Mouse (Mus musculus) induced T-regulatory cell, adult 2 months (primary cell): ENCODE measurements at regions not wholly inside any gene's neighbourhood (a gene's known extent, or its start where the extent isn't known, plus 50 kb on each side); places are given as distances from the start of the nearest gene placed in this dataset.
A peak's percentile ranks its signal among the peaks of the same experiment; 100 is the strongest.

Experiments
- DNase-seq: peaks from one replicate; pipeline ENCODE4 v3.0.0-alpha.2; 2012; ENCODE audit warnings: low read depth

GRCm38 (mm10) chr11:31783506-31784063 lies 88.4 kb upstream of the Cpeb4 start:
- DNase-seq, result no peak

- DNase-seq, result no peak
Measured at GRCm38 (mm10) chr11:31784332-31784901, 87.6 kb upstream of the Cpeb4 start.

DNA sequence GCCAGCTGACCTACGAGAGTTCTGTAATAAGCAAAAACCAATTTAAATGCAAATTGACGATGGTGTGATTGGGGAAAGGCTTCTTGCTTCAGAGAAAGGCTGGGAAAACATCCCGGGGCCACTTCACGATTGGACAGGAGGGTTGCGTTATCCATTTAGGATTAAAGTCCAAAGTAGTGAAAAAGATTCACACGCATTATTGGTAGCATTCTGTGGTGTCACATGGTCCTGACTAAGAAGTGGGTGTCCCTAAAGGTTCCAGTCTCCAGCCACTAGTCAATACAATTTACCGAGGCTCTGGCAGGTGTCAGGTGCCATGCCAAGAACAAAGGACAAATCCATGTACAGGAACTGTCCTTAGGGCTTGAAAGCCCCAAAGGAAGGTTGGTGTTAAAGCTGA lies 86.9 kb upstream of the Cpeb4 start:
- no peak for DNase-seq

GRCm38 (mm10) chr11:31787376-31787775 lies 84.6 kb upstream of the Cpeb4 start:
- no peak for DNase-seq

GRCm38 (mm10) chr11:31787917-31788703 lies 83.9 kb upstream of the Cpeb4 start:
- DNase-seq, result no peak

GRCm38 (mm10) chr11:31789967-31790366 lies 82.0 kb upstream of the Cpeb4 start:
- no peak for DNase-seq

DNA sequence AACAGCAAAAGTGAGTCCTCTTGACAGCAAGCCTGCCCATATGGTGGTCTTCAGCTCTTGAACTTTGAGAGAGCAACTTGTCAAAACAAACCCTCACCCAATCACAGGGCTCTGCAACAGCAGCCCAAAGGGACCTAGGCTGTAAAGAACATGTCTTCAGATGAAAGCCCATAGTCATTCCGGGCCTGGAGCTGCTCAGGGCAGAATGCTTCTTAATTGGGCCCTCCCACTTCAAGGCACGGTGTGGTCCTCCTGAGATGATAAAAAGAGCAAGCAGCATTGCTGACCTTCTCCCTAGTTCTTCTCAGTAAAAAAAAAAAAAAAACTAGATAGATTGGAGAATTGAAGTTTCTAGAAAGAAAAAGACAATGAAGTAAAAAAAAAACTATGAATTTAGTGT lies 80.7 kb upstream of the Cpeb4 start:
- DNase-seq, result no peak

DNA sequence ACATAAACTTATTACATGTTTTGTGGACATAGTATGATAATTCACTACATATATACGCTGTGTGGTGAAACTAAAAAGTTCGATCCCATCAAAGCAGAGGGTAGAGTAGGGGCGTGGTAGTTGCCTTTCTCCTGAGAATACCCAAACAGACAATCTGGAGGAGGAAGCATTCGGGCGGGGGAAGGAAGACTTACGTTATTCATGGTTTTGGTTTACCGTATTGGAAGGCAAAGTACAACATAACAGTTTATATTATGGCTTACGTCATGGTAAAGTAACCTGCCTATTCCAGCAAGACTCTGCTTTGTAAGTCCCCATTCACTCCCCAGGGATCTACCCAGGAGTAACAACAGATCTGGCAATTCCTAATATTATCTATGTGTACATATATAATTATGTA lies 76.9 kb upstream of the Cpeb4 start:
- no peak for DNase-seq

- DNase-seq, result no peak
Measured at GRCm38 (mm10) chr11:31796245-31796644, 75.8 kb upstream of the Cpeb4 start.

DNA sequence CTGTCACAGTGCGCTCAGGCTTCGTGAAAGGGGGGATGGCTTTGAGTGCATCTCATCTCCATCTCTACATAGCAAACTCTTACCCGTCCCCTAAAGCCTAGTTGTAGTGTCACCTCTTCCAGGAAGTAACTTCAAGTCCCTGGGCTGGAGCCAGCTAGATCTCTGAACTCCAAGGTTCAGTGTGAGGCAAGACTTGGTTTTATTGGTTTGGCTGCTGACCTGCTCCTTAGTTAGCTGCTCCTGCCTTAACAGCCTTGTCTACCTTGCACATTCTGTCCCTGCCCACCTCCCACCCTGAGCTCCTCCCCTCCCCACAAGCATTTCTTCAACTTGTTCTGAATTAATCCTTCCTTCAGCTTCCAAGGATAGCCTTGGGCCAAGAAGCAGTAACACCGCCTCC lies 70.4 kb upstream of the Cpeb4 start:
- DNase-seq, result no peak

DNA sequence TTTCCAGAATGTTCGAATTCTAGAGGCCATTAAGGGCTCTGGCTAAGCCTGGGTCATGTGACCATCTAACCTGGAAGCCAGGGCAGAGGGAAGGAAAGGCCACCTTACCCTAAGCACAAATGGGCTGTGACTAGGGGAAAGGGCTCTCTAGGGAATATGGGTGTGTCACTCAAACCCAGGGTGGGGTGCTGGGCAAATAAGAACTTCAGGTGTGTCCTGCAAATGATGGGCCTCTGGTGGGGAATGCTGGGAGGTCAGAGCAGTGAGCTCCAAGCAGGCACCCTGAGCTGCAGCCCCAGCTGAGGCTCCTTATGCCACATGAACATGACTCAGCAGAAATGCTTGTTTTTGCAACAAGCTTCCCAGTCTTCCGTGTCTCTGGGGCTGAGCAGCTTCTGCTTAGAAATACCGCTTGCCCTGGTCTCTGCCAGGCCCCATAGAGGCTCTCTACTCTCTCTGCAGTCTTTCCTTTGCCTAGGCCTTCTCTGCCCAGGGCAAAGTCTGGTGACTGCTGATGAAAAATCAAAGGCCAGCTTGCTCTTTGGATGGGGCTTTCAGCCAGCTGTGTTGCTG lies 68.6 kb upstream of the Cpeb4 start:
- no peak for DNase-seq

DNA sequence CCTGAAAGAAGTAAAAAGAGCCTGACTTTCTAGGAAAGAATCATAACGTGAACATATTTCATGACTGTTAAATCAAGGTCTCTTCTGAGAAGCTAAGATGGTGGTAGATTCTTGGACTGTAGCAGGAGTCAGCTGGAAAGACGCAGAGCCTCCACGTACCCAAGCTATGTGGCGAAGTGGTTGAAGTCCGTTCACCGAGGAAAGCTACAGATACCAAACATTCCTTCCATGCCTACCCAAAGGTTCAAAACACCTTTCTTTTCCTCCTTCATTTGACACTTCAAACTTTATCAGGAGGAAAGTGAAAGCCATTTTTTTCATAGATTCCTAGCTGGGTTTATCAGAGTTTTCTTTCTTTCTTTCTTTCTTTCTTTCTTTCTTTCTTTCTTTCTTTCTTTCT lies 67.5 kb upstream of the Cpeb4 start:
- no peak for DNase-seq

DNA sequence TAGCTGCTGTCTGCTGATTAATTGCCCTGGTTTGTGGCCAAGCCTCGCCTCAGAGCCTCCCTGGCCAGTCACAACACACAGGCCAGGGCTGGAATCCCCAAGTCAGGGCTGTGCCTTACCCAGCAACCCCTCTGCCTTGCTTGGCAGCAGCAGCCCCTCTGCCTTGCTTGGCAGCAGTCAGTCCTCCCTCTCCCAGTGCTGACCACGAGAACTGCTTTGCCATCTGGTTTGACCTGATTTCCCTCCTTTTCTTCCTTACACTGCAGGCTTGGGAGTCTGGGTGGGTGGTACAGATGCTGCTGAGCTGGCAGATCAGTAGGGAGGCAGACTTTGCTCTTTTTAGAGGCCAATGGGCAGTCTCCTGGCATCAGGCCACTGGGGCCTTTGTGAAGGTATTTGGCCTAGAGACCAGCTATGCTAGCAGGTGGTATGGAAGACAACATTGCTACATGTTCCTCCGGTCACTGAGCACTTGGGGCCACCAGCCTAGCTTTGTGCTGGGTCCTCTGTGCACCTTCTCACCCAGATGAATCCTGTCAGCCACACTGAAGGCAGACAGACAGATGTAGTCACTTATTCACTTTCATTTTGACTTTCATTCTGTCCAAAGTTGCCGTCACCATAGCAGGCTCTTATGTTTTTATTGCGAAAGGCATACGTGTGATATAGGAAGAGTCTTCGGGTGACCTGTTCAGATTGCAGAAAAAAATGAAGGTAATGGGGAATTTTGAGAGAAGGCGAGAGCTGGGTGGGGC lies 64.4 kb upstream of the Cpeb4 start:
- DNase-seq, result peak; percentile 69

- DNase-seq, result no peak
Measured at GRCm38 (mm10) chr11:31808216-31808838, 63.7 kb upstream of the Cpeb4 start.

GRCm38 (mm10) chr11:31810011-31810786 lies 61.8 kb upstream of the Cpeb4 start:
- no peak for DNase-seq

- no peak for DNase-seq
Measured at GRCm38 (mm10) chr11:31812215-31812614, 59.8 kb upstream of the Cpeb4 start.

DNA sequence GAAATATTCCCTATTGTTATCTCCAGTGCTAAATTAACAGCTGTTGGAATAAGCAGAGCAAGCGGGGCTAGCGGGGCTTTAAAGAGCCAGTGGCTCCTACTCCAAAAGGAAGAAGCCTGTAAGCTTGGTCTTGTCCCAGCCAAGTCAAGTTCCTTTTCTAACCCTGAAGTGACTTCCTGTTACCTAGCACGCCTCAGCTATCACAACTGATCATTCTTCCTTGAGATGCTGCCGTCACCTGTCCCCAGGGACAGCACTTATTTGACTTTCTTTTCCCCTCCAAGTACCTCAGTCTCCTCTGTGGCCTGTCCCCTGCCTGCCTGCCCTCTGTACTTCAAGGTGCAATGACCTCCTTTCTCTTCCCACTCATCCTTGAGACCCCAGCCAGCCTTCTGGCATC lies 57.4 kb upstream of the Cpeb4 start:
- DNase-seq, result no peak

DNA sequence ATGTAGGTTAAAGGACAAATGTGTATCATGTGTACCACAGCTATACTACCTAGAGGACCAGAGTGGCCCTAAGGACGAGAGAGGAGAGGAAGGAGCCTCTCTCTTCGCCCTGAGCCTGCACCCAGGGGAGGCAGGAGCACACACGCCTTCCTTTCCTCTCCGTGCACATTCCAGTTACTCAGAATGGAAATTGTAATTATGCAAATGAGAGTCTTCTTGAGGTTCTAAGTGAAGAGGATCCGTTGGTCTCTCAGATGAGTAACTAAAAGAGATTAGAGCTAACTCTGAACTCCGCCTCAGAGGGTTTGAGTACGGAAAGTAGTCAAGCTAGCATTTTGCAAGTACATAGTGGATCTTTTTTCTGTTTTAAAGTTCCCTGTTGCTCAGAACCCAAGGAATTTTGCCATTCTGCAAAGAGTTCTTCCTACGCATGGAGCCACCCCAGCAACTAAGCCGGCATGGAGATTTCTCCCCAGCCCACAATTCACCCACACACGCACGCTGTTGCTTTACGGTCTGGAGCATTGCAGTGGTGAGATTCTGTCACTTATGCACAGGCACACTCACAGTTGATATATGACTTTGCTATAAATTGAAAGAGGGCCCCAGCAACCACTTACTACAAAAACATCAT lies 56.0 kb upstream of the Cpeb4 start:
- no peak for DNase-seq

DNA sequence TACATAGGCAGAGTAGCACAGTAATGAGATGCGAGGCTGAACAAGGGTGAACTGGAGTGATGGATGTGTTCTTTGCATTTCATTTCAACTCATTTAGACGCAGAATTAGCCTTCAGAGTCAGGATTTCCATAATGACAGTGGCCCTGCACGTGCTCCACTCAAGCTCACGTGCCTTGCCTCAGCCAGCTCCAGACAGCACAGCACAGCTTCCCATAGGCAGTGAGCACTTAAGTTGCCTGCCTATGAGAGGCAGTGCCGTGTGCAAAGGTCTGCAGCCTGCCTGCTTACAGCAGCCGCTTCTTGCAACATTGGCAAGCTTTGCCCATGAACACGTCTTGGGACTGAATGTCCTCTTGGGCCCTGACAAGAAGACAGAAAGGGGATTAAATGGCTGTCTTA lies 54.0 kb upstream of the Cpeb4 start:
- no peak for DNase-seq

DNA sequence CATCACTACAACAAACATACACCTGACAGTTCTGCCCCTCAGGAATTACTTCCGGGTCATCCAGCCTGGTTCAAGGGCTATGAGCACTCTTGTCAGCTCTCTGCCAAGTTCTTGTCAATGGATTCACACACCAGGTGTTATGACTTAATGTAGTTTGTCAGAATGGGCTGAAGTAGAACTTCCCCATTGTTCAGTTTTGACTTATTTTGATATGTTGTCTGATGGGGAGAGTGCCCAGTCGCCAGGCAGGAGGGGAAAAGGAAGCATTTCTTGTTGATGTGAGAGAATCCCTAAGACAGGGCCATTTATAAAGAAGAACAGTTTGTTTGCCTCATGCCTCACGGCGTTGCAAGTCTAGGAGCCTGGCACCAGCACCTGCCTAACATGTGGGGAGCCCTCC lies 52.0 kb upstream of the Cpeb4 start:
- DNase-seq, result no peak
